In genomic region chr5:74801946-74802345, GRCm38 (mm10) we compare ENCODE assay signal across 29 mouse cellular contexts.
DNase-seq lines count a peak whose midpoint lies in the region; ATAC-seq and TF ChIP-seq lines count a peak whose summit lies in the region.
"Had no signal": no experiment of that assay in that cellular context is flagged by ENCODE, and none has a peak within 500 bp of the region (broad histone marks: within the 10 kb centered on the region; RNA-seq: fewer than 3 reads in every experiment).

No protein-coding gene starts in this region.

- H3K9ac ChIP-seq in embryonic facial prominence, embryonic 14.5 days (ENCODE audit: low read depth, low read length), result no peak overlapping the region
- H3K9ac ChIP-seq: embryonic facial prominence, embryonic 12.5 days; embryonic facial prominence, embryonic 15.5 days; forebrain, embryonic 12.5 days had no signal

- 71% methylated on average over 10 of the region's 10 CpGs for WGBS in embryonic facial prominence, embryonic 14.5 days
- WGBS in embryonic facial prominence, embryonic 10.5 days, result 80% methylated on average over 8 of the region's 10 CpGs
- WGBS in thymus, adult 2 months, result 46% methylated on average over 10 of the region's 10 CpGs

- no peak for TF ChIP-seq CTCF in thymus, adult 2 months (IDR thresholded peaks at IDR 0.05; ENCODE audit: borderline replicate concordance, control insufficient read depth, extremely low read depth, insufficient read depth, low read length, poor library complexity)

- no peak overlapping the region for H3K27ac ChIP-seq in embryonic facial prominence, embryonic 14.5 days (replicated peaks; ENCODE audit: low read depth, low read length)
- no peak overlapping the region for H3K27ac ChIP-seq in embryonic facial prominence, embryonic 10.5 days (replicated peaks)
- H3K27ac ChIP-seq in thymus, adult 2 months (ENCODE audit: control insufficient read depth, insufficient read depth, low read length), result no peak overlapping the region
- H3K27ac ChIP-seq: embryonic facial prominence, embryonic 12.5 days; embryonic facial prominence, embryonic 15.5 days; forebrain, embryonic 10.5 days; forebrain, embryonic 12.5 days had no signal

- H3K4me3 ChIP-seq in embryonic facial prominence, embryonic 14.5 days (ENCODE audit: low read depth, low read length), result no peak overlapping the region
- no peak overlapping the region for H3K4me3 ChIP-seq in embryonic facial prominence, embryonic 10.5 days
- no peak overlapping the region for H3K4me3 ChIP-seq in thymus, adult 2 months (ENCODE audit: control insufficient read depth, insufficient read depth, low read length)
- H3K4me3 ChIP-seq: embryonic facial prominence, embryonic 12.5 days; embryonic facial prominence, embryonic 15.5 days; erythroblast, embryonic 14.5 days; forebrain, embryonic 10.5 days; forebrain, embryonic 12.5 days had no signal

- peaks cover 5% of the 10 kb centered on the region; the same call in 1 of the 2 replicates for H3K4me1 ChIP-seq in embryonic facial prominence, embryonic 14.5 days (ENCODE audit: control insufficient read depth, insufficient read depth, low read length)
- peaks cover 12% of the 10 kb centered on the region for H3K4me1 ChIP-seq in embryonic facial prominence, embryonic 10.5 days
- no peaks in the 10 kb centered on the region; the same call in 1 of the 2 replicates for H3K4me1 ChIP-seq in thymus, adult 2 months (replicated peaks; ENCODE audit: control insufficient read depth, insufficient read depth, low read length)
- H3K4me1 ChIP-seq: embryonic facial prominence, embryonic 15.5 days; forebrain, embryonic 12.5 days had no signal

- peak; percentile 29 for DNase-seq in embryonic facial prominence, embryonic 14.5 days (ENCODE audit: low spot score)
- DNase-seq in embryonic facial prominence, embryonic 10.5 days (ENCODE audit: low spot score), result no peak
- DNase-seq in thymus, adult 2 months, result peak; percentile 27
- DNase-seq in thymus, postnatal 10 days (ENCODE audit: low spot score in 2 of 2), result peak; percentile 30 to 39
- peak; percentile 18 for DNase-seq in thymus, postnatal 25 days
- DNase-seq in Muller cell, postnatal 12 days (ENCODE audit: inconsistent ontology term), result no peak
- DNase-seq in lung, postnatal 10 days, result no peak
- DNase-seq in left cerebral cortex, adult 9 months (ENCODE audit: low spot score in 2 of 2), result no peak
- DNase-seq: adrenal gland, adult 2 months; adrenal gland, postnatal 10 days; adrenal gland, postnatal 25 days; B cell, adult 2 months; cerebellum, adult 11 months; cerebellum, adult 18-20 months; cerebellum, adult 8-10 months; cerebellum, adult 9-11 months; cerebellum, postnatal 14 days; cerebellum, postnatal 36 days; embryo, embryonic 11 days had no signal

- ATAC-seq in embryonic facial prominence, embryonic 14.5 days (ENCODE audit: low read depth), result no peak
- ATAC-seq: CD4-positive, CD25-positive, alpha-beta regulatory T cell, adult 4 months; forebrain, embryonic 14.5 days; forebrain, embryonic 16.5 days had no signal

- no peak for TF ChIP-seq POLR2A in thymus, adult 2 months (IDR thresholded peaks at IDR 0.05; ENCODE audit: control insufficient read depth, extremely low read depth, insufficient read depth, low read length, poor library complexity)

- no peaks in the 10 kb centered on the region for H3K36me3 ChIP-seq in embryonic facial prominence, embryonic 14.5 days (ENCODE audit: control insufficient read depth, insufficient read depth, low read length)
- H3K36me3 ChIP-seq in embryonic facial prominence, embryonic 10.5 days (replicated peaks), result no peaks in the 10 kb centered on the region
- no peaks in the 10 kb centered on the region for H3K36me3 ChIP-seq in thymus, adult 2 months (ENCODE audit: control insufficient read depth, insufficient read depth, low read length)
- H3K36me3 ChIP-seq: embryonic facial prominence, embryonic 12.5 days; embryonic facial prominence, embryonic 15.5 days; forebrain, embryonic 10.5 days; forebrain, embryonic 12.5 days; G1E had no signal

- no peaks in the 10 kb centered on the region; the same call in 1 of the 2 replicates for H3K27me3 ChIP-seq in embryonic facial prominence, embryonic 14.5 days (replicated peaks; ENCODE audit: control insufficient read depth, insufficient read depth, low read length)
- peaks cover 33% of the 10 kb centered on the region; the same call in 1 of the 2 replicates for H3K27me3 ChIP-seq in embryonic facial prominence, embryonic 10.5 days (replicated peaks; ENCODE audit: low read depth, poor library complexity, severe bottlenecking)
- H3K27me3 ChIP-seq in thymus, adult 2 months (ENCODE audit: control insufficient read depth, insufficient read depth, low read length), result no peaks in the 10 kb centered on the region
- H3K27me3 ChIP-seq: CH12.LX; embryonic facial prominence, embryonic 12.5 days had no signal

- no peak overlapping the region for H3K4me2 ChIP-seq in embryonic facial prominence, embryonic 14.5 days (ENCODE audit: low read depth, low read length)
- H3K4me2 ChIP-seq: embryonic facial prominence, embryonic 12.5 days; embryonic facial prominence, embryonic 15.5 days; forebrain, embryonic 12.5 days had no signal

- H3K9me3 ChIP-seq in embryonic facial prominence, embryonic 14.5 days (ENCODE audit: control insufficient read depth, low read length), result no peaks in the 10 kb centered on the region
- no peaks in the 10 kb centered on the region for H3K9me3 ChIP-seq in embryonic facial prominence, embryonic 10.5 days
- H3K9me3 ChIP-seq: embryonic facial prominence, embryonic 12.5 days; embryonic facial prominence, embryonic 15.5 days; forebrain, embryonic 10.5 days; forebrain, embryonic 12.5 days; G1E had no signal

Comparison
In these comparisons a context has a peak if more than half of its experiments do, and no peak if none do; other contexts are left out.
1. DNase-seq: peak in embryonic facial prominence, embryonic 14.5 days (single experiment), thymus, adult 2 months (single experiment), thymus, postnatal 10 days (2 of 2) and thymus, postnatal 25 days (single experiment); none in embryonic facial prominence, embryonic 10.5 days (single experiment), Muller cell, postnatal 12 days (single experiment), lung, postnatal 10 days (single experiment) and left cerebral cortex, adult 9 months (0 of 2).